Mouse (Mus musculus) gastrocnemius, adult 18-20 months (tissue): Measurements from ENCODE around the gene Ptpn13. TPM values are rescaled to one million over a fixed set of nuclear protein-coding genes. Genes with fewer than 3 reads are reported as not detected.

Experiments
- DNase-seq: peaks from one replicate; pipeline ENCODE4 v3.0.0; 2021; ENCODE audit warnings: low spot score
- total RNA-seq, 2 experiments: library from RNA; stranded (reverse); gene quantifications; 2 replicates each; pipeline ENCODE4 v1.2.3; 2021

The Ptpn13 gene
- total RNA-seq, 2 experiments from 2014 or later = 1.7 to 2.3 TPM

DNA sequence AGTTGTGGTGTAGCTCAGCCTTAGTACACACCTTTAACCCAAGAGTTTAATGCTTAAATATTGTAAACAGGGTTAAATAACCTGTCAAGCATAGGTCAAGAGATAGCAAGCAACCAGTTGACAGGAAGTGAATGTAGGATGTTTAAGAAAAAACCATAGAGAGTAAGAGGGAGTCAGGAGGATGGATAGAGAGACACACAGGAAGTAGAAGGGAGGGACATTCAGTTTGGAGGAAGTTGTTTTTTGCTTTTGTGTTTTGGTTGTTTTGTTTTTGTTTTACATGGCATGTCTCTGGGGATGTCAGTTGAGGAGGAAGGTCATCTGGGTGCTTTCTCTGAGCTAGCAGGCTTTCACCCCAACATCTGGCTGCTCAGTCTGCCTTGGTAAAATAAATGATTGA lies 91.6 kb downstream of the Ptpn13 start:
- no peak for DNase-seq

DNA sequence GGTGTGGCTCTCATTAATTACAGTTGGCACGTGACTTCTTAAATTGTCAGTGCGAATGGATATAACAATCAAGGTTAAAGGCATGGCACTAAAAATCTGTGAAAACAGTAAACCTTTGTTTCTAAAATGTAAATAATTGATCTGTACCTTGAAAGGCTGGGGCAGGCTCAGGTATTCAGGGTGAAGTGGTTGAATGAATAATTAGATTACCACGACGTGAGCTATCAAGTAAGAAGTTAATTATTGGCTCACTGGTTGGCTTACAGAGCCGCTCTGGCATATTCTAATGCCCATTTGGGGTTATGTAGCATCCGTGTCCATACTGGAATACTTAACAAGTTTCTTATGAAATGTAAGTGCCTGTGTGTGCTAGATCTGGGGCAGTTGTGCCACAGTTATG lies 92.6 kb downstream of the Ptpn13 start:
- no peak for DNase-seq

DNA sequence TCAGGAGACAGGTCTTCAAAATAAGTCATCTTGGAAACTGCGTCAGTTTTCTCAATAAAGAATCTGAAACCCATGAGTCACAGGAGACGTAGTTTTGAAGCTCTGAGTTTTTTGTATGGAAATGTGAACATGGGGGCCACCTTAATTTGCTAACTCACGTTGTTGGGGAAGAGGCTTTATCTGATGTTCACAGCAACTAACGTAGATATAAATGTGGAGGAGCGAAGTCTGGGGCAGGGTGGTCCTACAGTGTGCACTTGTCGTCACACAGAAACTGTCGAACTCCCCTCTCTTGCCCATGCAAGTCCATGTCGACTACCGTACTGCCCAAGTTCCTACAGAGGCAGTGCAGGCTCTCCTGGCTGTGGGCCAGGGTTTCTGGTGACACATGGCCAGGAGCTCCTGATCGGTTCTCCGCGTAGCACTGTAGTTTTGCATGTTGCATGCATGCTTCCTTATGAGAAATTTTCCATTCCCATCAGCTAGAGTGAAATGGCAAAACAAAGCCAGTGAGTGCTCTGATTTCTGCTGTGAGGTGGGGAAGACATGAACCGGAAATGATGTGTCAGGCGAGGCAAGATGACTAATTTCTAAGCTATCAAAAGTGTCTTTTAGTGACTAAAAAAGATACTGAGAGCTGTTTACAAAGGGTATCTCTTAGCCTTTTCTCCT lies 93.9 kb downstream of the Ptpn13 start:
- DNase-seq = peak; percentile 14

DNA sequence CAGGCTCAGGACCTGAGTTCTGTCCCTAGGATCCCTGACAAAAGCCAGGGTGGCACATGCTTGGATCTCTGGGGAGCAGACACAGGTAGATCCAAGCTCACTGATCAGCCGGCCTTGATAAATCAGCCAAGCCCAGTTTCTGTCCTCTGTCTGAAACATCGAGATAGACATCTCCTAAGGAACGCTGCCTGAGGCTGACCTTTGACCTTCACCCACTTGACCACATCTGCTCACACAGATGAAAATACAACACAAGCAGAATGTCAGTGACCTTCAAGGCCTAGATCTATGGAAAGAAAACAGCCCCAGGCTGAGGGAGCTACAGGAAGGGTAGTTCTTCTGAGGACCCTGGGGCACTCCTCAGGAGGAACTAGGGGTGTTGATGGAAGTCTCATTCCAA lies 97.4 kb downstream of the Ptpn13 start:
- DNase-seq = no peak

DNA sequence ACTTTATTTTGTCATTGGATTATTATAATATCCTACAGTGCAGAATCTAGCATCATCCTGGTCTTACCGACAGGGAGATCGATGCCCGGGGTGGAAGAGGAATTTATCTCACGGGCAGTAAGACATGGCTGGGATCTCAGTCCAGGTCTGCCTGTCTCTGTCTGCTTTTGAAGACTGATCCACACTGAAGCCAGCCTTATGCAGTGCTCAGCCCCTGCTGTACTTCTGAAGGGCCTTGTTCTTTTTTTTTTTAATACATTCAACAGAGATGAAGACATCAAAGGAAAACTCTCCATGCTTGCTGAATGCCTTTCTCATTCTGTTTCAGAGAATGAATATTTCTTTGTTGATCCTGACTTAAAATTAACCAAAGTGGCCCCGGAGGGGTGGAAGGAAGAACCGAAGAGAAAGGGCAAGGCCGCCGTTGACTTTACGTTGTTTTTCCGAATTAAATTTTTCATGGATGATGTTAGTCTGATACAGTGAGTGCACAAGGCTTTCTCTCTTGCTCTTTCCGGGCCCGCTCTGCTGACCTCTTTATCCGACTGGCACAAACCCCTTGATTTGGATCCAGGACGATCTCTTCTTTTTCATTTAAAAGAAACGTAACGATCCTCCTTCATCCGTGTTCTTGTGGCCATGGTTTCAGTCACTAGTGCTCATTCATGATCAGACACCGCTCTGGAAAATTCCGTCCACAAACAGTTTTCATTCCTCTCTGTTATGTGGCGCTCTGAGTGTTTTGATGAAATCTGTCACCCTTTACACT lies 101.9 kb downstream of the Ptpn13 start:
- no peak for DNase-seq

DNA sequence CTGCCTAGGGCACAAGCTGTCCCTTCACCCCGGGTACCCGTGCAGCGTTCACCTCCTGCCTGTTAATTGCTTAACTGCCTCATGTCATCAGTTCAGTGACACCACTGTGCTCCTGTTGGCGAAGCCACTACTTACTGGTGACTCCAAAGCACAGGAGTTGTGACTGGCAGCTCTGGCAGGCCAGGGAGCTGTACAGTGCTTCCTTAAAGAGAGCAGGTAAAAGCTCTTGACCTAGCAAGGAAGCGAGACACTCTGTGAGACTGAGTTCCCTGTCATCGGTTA lies 102.4 kb downstream of the Ptpn13 start:
- no peak for DNase-seq

DNA sequence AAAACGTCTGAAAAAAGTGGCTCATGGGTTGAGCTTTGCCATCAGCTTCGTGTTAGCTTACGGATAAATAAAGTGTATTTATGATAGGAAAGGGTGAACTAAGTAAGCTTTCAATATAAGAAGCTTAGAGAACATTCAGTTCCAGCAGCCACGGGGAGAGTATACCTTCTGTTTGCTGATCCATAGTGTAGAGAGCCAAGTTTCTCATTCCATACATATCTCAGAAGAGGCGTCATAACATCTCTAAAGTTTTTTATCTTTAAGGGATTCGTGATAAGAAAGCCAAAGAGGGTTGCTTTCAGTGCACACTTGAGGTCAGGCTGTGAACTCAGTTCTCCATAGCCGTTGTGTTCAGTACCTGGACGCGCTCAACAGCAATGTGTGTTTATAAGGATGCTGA lies 105.2 kb downstream of the Ptpn13 start:
- no peak for DNase-seq

DNA sequence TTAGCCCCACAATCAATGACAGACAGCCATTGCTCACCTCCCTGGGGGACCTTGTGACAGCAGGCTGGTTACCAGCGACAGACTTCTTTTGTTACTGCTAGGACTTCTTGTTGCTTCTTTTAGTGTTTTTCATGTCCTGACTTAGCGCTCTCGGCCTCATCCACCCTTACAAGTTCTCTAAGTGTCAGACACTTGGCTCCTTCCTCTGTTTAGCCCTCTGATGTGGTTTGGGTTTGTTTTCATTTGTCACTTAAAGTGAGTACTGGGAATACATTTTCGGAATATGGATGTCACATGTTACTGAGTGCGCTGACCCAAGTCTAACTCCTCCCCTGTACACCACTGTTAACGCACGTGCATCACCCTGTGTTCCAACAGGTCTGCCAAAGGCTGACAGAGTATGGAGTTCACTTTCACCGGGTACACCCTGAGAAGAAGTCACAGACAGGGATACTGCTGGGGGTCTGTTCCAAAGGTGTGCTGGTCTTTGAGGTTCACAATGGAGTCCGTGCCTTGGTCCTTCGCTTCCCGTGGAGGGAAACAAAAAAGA lies 107.9 kb downstream of the Ptpn13 start:
- DNase-seq = no peak

DNA sequence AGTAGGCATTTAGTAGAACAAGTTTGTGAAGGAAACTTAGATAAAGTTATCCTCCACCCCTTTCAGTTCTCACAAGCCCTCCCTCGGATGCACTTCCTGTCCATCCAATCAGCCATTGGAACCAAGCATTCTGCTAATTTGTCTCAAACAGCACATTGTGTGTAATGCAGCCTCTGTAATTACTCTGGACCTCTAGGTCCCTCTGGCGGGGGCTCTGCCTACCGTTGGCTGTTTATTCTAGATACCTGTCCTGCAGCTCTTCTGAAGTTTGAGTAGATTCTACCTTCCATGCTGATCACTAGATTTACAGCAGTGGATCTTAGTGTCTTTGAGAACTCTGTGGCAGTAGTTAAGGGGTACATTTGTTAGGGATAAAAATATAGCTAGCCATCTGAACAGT lies 109.5 kb downstream of the Ptpn13 start:
- DNase-seq = no peak

DNA sequence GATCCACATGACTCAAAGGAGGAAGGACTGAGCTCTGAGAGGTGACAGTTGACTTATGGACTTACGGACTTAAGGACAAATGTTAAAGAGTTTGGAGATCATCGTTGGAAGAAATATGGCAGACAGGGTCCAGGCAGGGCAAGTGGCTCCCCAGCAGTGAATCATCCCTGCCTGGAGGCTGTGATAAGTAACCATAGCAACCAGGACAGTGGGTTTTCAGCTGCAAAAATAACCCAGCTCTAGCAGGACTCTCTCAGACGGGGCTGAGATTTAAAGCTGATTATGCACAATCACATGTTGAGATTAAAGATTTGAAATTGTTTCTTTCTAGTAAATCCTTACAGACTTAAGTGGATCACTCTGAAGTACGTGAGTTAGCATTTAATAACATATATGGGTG lies 112.4 kb downstream of the Ptpn13 start:
- DNase-seq = no peak

DNA sequence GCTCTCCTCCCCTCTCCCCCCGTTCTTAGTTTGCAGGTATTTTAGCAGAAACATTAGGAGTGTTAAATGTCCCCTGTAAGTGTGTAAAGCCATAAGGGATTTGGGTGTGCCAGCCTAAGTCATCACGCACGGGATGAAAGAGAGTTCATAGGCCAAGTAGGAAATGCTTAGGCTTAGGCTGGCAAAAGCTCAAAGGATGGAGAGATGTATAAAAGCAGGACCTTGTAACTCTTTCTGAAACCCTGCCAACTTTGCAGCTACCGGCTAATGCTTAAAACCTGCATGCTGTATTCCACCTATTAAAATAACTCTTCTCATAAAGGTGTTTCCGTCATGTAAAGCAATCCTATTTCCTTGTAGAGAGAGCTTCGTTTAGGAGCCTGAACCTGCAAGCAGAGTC lies 115.6 kb downstream of the Ptpn13 start:
- no peak for DNase-seq

DNA sequence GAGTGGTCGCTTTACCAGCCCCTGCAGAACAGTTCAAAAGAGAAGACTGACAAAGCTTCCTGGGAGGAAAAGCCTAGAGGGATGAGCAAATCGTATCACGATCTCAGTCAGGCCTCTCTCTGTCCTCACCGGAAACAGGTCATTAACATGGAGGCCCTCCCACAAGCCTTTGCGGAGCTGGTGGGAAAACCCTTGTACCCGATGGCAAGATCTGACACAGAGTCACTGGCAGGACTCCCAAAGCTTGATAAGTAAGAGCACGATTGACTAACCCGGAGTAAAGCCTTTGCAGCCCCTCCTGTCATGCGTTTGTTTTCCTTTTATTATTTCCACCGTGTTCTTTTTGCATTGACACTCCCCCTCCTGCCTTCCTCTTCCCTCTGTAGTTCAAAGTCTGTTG lies 116.1 kb downstream of the Ptpn13 start:
- DNase-seq = no peak

DNA sequence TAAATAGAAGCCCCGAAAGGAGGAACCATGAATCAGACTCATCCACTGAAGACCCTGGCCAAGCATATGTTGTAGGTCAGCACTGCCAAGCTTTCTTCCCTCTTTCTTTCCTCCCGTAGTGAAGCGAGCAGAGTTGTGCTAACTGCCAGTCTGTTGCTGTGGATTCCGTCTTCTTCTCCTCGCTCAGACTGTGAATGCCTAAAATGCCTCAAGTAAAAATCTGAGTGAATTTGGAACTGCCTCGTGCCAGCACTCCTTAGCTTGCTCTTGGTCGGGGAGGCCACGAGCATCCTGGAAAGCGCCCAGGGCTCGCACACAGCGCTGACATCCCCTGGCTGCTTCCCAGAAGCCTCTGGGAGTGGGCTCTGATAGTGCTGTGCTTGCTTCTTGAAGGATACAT lies 116.5 kb downstream of the Ptpn13 start:
- DNase-seq = no peak

DNA sequence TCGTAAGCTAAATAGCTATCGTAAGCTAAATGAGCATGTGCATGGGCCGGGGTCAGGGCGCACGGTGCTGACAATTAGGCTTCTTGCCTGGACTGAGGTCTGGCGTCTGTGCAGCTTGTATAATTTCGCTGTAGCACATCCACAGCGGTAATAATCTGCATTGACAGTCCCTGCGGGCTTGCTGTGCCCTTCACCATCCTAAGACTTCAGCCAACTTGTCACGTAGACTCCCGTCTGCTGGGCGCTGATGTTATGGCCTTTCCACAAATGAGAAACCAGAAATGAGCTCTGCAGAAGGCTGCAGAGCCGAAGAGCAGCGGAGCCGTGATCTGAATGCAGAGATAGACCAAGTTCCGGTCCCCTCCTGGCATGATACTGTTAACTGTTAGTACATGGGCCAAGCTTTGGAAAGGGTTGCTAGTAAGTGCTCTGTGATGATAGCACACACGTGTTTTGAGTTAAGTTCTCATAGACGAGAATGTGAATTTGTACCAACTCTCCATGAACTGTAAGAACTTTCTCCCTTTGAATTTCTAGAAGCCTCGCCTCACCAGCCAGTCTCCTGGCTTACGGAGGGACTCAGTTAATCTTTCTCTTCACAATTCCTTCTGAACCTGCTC lies 120.5 kb downstream of the Ptpn13 start:
- DNase-seq = no peak

DNA sequence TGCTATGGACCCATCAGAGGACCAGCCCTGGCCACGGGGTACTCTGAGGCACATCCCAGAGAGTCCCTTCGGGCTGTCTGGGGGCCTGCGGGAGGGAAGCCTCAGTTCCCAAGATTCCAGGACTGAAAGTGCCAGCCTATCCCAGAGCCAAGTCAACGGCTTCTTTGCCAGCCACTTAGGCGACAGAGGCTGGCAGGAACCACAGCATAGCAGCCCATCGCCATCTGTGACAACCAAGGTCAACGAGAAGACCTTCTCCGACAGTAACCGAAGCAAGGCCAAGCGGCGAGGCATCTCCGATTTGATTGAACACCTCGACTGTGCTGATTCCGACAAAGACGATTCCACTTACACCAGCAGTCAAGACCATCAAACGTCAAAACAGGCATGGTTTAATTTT lies 129.8 kb downstream of the Ptpn13 start:
- no peak for DNase-seq

DNA sequence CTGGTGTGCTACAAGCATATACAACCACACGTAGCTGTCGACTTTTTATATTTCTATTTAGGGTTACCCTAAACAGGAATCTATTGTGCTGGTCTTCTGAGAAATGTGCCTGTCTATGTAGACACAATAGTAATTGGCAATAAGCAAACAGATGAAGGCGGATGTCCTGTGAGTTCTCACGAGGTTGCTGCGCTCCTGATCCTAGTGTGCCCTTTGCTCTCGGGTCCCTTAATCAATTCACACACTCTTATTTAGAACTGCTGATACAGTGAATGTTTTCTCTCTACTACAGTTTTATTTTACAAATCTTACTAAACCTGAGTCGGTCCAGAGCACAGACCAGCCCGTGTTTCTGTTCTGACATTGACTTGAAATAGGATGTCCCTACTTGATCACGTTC lies 135.6 kb downstream of the Ptpn13 start:
- DNase-seq = no peak

DNA sequence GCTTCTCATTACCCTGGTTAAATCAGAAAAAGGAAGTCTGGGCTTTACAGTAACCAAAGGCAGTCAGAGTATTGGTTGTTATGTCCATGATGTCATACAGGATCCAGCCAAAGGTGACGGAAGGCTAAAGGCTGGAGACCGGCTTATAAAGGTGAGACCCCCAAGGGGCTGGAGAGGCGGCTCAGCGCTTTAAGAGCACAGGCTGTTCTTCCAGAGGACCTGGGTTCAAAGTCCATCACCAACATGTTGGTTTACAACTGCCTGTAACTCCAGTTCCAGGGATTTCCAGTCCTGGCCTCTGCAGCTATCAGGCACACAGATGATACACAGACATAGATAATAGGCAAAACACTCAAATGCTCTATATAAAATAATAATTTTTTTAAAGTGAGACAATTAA lies 143.0 kb downstream of the Ptpn13 start:
- DNase-seq = no peak

DNA sequence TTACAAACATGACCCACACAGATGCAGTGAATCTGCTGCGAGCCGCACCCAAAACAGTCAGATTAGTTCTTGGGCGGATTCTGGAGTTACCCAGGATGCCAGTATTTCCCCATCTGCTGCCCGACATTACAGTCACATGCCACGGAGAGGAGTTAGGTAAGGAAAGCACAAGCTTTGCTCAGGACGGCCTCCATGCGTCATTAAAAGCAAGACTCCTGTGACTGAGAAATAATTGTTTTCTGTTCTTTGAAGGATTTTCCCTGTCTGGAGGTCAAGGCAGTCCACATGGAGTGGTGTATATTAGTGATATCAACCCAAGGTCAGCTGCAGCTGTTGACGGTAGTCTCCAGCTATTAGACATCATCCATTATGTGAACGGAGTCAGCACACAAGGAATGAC lies 144.5 kb downstream of the Ptpn13 start:
- no peak for DNase-seq

DNA sequence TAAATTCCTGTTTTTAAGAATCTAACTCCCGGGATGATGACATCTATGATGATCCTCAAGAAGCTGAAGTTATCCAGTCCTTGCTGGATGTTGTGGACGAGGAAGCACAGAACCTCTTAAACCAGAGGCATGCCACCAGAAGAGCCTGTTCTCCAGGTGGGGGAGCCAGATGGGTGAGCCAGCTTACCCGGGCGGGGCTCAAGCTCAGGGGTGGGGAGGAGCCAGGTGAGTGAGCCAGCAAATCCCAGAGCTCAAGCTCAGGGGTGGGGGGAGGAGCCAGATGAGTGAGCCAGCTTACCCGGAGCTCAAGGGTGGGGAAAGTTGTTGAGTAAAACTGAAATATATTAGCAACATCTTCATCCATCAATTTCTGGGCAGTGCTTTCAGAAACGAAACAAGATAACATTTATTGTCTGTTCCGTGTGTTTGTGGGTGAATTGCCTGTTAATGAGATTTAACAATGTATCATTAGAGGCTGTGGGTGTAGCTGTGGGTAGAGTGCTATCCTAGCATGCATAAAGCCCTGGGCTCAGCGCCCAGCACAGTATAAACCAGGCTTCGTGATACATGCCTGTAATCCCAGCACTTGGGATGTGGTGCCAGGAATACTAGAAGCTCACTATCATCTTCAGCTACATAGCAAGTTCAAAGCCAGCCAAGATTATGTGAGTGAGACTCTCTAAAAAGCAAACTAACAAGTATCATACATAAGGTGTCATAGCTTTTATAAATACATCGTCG lies 154.9 kb downstream of the Ptpn13 start:
- DNase-seq = no peak

DNA sequence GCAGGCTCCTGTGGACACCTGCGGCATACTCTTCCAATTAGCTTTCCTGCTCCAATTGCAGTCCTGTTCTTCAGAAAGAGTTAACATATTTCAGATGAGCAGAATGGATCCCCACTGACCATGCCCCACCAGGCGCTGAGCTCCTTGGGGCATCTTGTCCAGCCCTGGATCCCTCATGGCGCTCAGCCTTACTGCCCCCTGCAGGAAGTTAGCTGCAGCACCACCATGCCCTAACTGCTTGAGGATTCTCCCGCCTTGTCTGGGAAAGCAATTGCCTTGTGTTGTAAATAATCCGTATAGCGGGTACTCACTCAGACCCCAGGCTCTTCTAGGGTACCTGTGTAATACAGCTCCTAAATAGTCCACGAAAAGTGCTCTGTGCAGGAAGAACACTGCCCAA lies 162.2 kb downstream of the Ptpn13 start:
- no peak for DNase-seq

DNA sequence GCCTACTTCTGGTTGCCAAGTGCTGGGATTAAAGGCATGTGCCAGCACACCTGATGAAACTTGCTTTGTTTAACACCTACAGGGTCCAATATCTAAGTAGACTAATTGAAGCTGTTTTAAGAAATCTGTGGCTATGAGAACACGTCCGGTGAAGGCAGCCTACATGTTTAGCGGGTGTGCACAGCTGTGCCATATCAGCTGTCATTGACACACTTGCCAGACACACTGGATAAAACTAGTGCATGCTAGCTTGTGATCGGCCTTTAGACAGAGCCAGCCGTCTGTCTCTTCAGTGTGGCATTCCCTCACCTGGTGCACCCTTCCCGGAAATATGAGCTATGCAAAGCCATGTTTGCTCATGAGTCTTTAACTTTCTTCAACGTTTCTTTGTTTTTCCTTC lies 166.9 kb downstream of the Ptpn13 start:
- no peak for DNase-seq

DNA sequence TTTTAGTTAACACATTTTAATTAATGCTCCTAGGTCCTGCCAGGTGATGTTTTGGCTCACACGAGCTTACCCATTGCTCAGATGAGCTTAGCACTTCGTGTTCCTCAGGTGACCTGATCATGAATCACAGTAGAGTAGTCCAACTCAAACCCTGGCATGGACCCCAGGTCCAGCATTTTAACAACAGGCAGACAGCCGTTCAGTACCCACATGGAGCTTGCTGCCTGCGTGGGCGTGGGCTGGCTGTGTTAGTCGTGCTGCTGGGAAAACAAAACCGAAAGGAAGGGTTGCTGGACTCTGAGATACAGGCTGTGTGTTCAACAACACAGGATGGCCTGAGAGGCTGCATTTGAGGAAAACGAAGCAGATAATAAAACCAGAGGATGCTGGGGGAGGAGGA lies 167.7 kb downstream of the Ptpn13 start:
- no peak for DNase-seq
